Mouse (Mus musculus): ENCODE results near the gene Smad1.

DNA sequence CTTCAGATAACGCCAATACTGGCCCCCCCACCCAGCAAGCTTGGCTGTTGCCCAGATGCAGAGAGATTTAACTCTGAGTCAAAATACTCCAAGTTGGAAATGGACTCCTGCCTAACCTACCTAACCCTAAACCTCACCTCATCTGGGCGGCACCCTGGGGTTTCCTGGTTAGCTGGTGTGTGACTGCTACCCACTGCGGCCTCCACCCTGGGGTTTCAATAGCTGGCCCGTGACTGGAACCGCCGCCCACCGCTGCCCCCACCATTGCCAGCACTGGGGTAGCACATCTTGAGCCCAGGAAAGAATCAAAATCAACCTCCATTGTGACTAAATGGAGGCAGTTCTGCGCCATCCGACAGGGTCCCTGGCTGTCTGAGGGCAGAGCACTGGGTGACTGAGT, 33.1 kb downstream of the Smad1 start:
- TF ChIP-seq CTCF (IDR thresholded peaks at IDR 0.05; ENCODE audit: low read depth, low read length): no peak
- no peak for TF ChIP-seq EP300 (IDR thresholded peaks at IDR 0.05; ENCODE audit: insufficient read depth, low read depth, low read length)
